Mouse (Mus musculus) kidney, adult 2 months (tissue): ENCODE data around the gene Fads3. TPM values are rescaled to one million over a fixed set of nuclear protein-coding genes. Genes with fewer than 3 reads are reported as not detected.

ENCODE experiments used
- DNase-seq: peaks from one replicate; pipeline ENCODE4 v3.0.0; 2021
- H3K27ac ChIP-seq: fragments of 200-500 bp; 2 replicates; pipeline ENCODE4 v1.5.1; 2012; ENCODE audit warnings: low read depth, low read length, control low read depth, inconsistent platforms; ENCODE audit not compliant: insufficient read depth
- H3K27me3 ChIP-seq: fragments of 200-500 bp; replicated peaks from 2 replicates; pipeline ENCODE4 v1.6.1; 2012; ENCODE audit warnings: mild to moderate bottlenecking, moderate library complexity, low read length, inconsistent platforms; ENCODE audit not compliant: control insufficient read depth, insufficient read depth
- H3K36me3 ChIP-seq: fragments of 200-500 bp; 2 replicates; pipeline ENCODE4 v1.6.1; 2012; ENCODE audit warnings: mild to moderate bottlenecking, moderate library complexity, low read length, inconsistent platforms; ENCODE audit not compliant: control insufficient read depth, insufficient read depth
- H3K4me1 ChIP-seq: fragments of 200-500 bp; 2 replicates; pipeline ENCODE4 v1.6.1; 2011; ENCODE audit warnings: low read length; ENCODE audit not compliant: control insufficient read depth, insufficient read depth
- H3K4me3 ChIP-seq: fragments of 200-500 bp; 2 replicates; pipeline ENCODE4 v1.5.1; 2011; ENCODE audit warnings: mild to moderate bottlenecking, low read depth, low read length, control low read depth; ENCODE audit not compliant: insufficient read depth
- CTCF ChIP-seq: fragments of 200-500 bp; conservative IDR thresholded peaks from 2 replicates; pipeline ENCODE4 v1.5.1; 2011; ENCODE audit warnings: low read depth, mild to moderate bottlenecking, control low read depth, low read length, moderate library complexity, mixed read lengths; ENCODE audit not compliant: insufficient read depth, insufficient read length
- POLR2A ChIP-seq: fragments of 200-500 bp; IDR thresholded peaks from one replicate; pipeline ENCODE4 v1.6.1; 2011; ENCODE audit warnings: low read depth, low read length, control low read depth
- WGBS: fragments of 180-500 bp; shearing (Covaris S2); methylation state at CpG from one replicate; pipeline ENCODE4 v1.1.7; 2018; 5-methylcytosine and 5-hydroxymethylcytosine counted together
- polyA plus RNA-seq: library from polyadenylated mRNA; depleted of rRNA; stranded (reverse); fragments of >200 nt; gene quantifications from 2 replicates; pipeline ENCODE4 v1.2.3, GENCODE M21; 2012

Gene Fads3
- polyA plus RNA-seq, 1 experiment: 382 TPM

GRCm38 (mm10) chr19:10058352-10058825 lies 17.0 kb downstream of the Fads3 start:
- peak overlapping the region; percentile 78 for H3K27ac ChIP-seq
- DNase-seq: no peak
- peaks cover 34% of the 10 kb centered on the region for H3K4me1 ChIP-seq
- peaks cover 2% of the 10 kb centered on the region; the same call in 1 of the 2 replicates for H3K36me3 ChIP-seq
- no peak overlapping the region for H3K4me3 ChIP-seq
- TF ChIP-seq POLR2A (no peak), CTCF (no peak)
- H3K27me3 ChIP-seq: no peaks in the 10 kb centered on the region
- 69% methylated on average over 1 of the region's 1 CpGs for WGBS

GRCm38 (mm10) chr19:10058876-10059427 lies 17.6 kb downstream of the Fads3 start:
- Histone ChIP-seq H3K27ac (0 out of 2 replicates have a peak overlapping the region, but pooled peaks have one; percentile 13), H3K27me3 (no peaks in the 10 kb centered on the region), H3K4me1 (peaks cover 34% of the 10 kb centered on the region), H3K36me3 (peaks cover 2% of the 10 kb centered on the region; the same call in 1 of the 2 replicates), H3K4me3 (no peak overlapping the region)
- 64% methylated on average over 9 of the region's 9 CpGs for WGBS
- TF ChIP-seq POLR2A (no peak), CTCF (no peak)
- no peak for DNase-seq

- H3K27me3 ChIP-seq: no peaks in the 10 kb centered on the region
- H3K4me1 ChIP-seq: peaks cover 36% of the 10 kb centered on the region
- H3K36me3 ChIP-seq: no peaks in the 10 kb centered on the region; the same call in 1 of the 2 replicates
- 51% methylated on average over 10 of the region's 10 CpGs for WGBS
- no peak overlapping the region for H3K27ac ChIP-seq
- no peak overlapping the region for H3K4me3 ChIP-seq
- peak; percentile 67 for DNase-seq
- TF ChIP-seq CTCF (peak; percentile 86), POLR2A (no peak)
Observed at GRCm38 (mm10) chr19:10059911-10060567, 18.7 kb downstream of the Fads3 start.

- no peak for DNase-seq
- Histone ChIP-seq H3K4me3 (no peak overlapping the region), H3K27ac (no peak overlapping the region), H3K4me1 (peaks cover 31% of the 10 kb centered on the region), H3K36me3 (no peaks in the 10 kb centered on the region; the same call in 1 of the 2 replicates), H3K27me3 (no peaks in the 10 kb centered on the region)
- 70% methylated on average over 8 of the region's 8 CpGs for WGBS
- no peak for TF ChIP-seq POLR2A
- TF ChIP-seq CTCF: no peak
Observed at GRCm38 (mm10) chr19:10060783-10061590, 19.6 kb downstream of the Fads3 start.

GRCm38 (mm10) chr19:10061624-10062023 lies 20.3 kb downstream of the Fads3 start:
- no peak overlapping the region for H3K27ac ChIP-seq

GRCm38 (mm10) chr19:10062292-10062691 lies 20.9 kb downstream of the Fads3 start:
- TF ChIP-seq CTCF: no peak
- no peak for TF ChIP-seq POLR2A
- H3K27me3 ChIP-seq: no peaks in the 10 kb centered on the region
- DNase-seq: no peak
- H3K4me1 ChIP-seq: peaks cover 19% of the 10 kb centered on the region
- no peak overlapping the region for H3K27ac ChIP-seq
- H3K36me3 ChIP-seq: no peaks in the 10 kb centered on the region; the same call in 1 of the 2 replicates
- WGBS: 83% methylated on average over 8 of the region's 8 CpGs
- H3K4me3 ChIP-seq: no peak overlapping the region

More at GRCm38 (mm10) chr19:10061624-10062023, 20.3 kb downstream of the Fads3 start:
- TF ChIP-seq CTCF: no peak
- Histone ChIP-seq H3K4me3 (no peak overlapping the region), H3K4me1 (peaks cover 26% of the 10 kb centered on the region), H3K36me3 (no peaks in the 10 kb centered on the region; the same call in 1 of the 2 replicates), H3K27me3 (no peaks in the 10 kb centered on the region)
- WGBS: 93% methylated on average over 2 of the region's 2 CpGs
- DNase-seq: no peak
